Mouse (Mus musculus): ENCODE results near the gene Uxs1. TPM values are rescaled to one million over a fixed set of nuclear protein-coding genes. Genes with fewer than 3 reads are reported as not detected.
A peak's percentile ranks its signal among the peaks of the same experiment; 100 is the strongest.

Gene Uxs1
- polyA plus RNA-seq (2016; fragmentation: Nextera tagmentation; extraction: Ambion mirVana) = 22.5 and 24.6 TPM in 2 replicates

GRCm38 (mm10) chr1:43827763-43828194 lies at the start of gene Uxs1:
Gene Uxs1 (minus strand): TSS chr1:43827800.
- Histone ChIP-seq H3K36me3 (no peaks in the 10 kb centered on the region), H3K4me3 (peak within 1 kb of the TSS; percentile 89), H3K4me2 (replicated peaks) (peak within 1 kb of the TSS; percentile 91), H3K9me3 (replicated peaks) (no peaks in the 10 kb centered on the region), H3K27me3 (no peaks in the 10 kb centered on the region), H3K27ac (peak within 1 kb of the TSS; percentile 94), H3K9ac (peak within 1 kb of the TSS; percentile 91), H3K4me1 (peaks cover 26% of the 10 kb centered on the region)
- WGBS = under 1% methylated on average over 41 of the region's 41 CpGs
- ATAC-seq (ENCODE audit: low FRiP score) = peak; percentile 98

GRCm38 (mm10) chr1:43877233-43877632 lies 49.6 kb upstream of the Uxs1 start:
- no peak overlapping the region for H3K9ac ChIP-seq
- no peak overlapping the region for H3K27ac ChIP-seq
- no peak overlapping the region for H3K4me2 ChIP-seq (replicated peaks)
- no peaks in the 10 kb centered on the region for H3K9me3 ChIP-seq (replicated peaks)
- no peaks in the 10 kb centered on the region for H3K36me3 ChIP-seq
- no peak for ATAC-seq (ENCODE audit: low FRiP score)
- H3K4me1 ChIP-seq = no peaks in the 10 kb centered on the region; the same call in 1 of the 2 replicates
- no peak overlapping the region for H3K4me3 ChIP-seq
- H3K27me3 ChIP-seq = no peaks in the 10 kb centered on the region
- WGBS = 92% methylated on average over 6 of the region's 6 CpGs

- Histone ChIP-seq H3K9me3 (replicated peaks) (no peaks in the 10 kb centered on the region), H3K36me3 (no peaks in the 10 kb centered on the region), H3K4me1 (no peaks in the 10 kb centered on the region), H3K4me2 (replicated peaks) (no peak overlapping the region), H3K27ac (no peak overlapping the region), H3K4me3 (no peak overlapping the region), H3K9ac (no peak overlapping the region), H3K27me3 (no peaks in the 10 kb centered on the region)
- ATAC-seq (ENCODE audit: low FRiP score) = no peak
These were observed 43.5 kb upstream of the Uxs1 start for GRCm38 (mm10) chr1:43871116-43871515.

GRCm38 (mm10) chr1:43868510-43868909 lies 40.9 kb upstream of the Uxs1 start:
- Histone ChIP-seq H3K27ac (no peak overlapping the region), H3K9me3 (replicated peaks) (no peaks in the 10 kb centered on the region), H3K9ac (no peak overlapping the region), H3K36me3 (no peaks in the 10 kb centered on the region), H3K4me2 (replicated peaks) (no peak overlapping the region), H3K27me3 (no peaks in the 10 kb centered on the region), H3K4me3 (no peak overlapping the region), H3K4me1 (no peaks in the 10 kb centered on the region)
- 77% methylated on average over 1 of the region's 1 CpGs for WGBS
- ATAC-seq (ENCODE audit: low FRiP score) = no peak

GRCm38 (mm10) chr1:43864758-43865157 lies 37.2 kb upstream of the Uxs1 start:
- H3K4me3 ChIP-seq = no peak overlapping the region
- no peak overlapping the region for H3K4me2 ChIP-seq (replicated peaks)
- no peak overlapping the region for H3K9ac ChIP-seq
- no peak overlapping the region for H3K27ac ChIP-seq
- no peak for ATAC-seq (ENCODE audit: low FRiP score)
- H3K36me3 ChIP-seq = no peaks in the 10 kb centered on the region
- H3K4me1 ChIP-seq = no peaks in the 10 kb centered on the region
- no peaks in the 10 kb centered on the region for H3K9me3 ChIP-seq (replicated peaks)
- no peaks in the 10 kb centered on the region for H3K27me3 ChIP-seq

- ATAC-seq (ENCODE audit: low FRiP score) = no peak
- H3K4me1 ChIP-seq = no peaks in the 10 kb centered on the region
These were observed 35.0 kb upstream of the Uxs1 start for GRCm38 (mm10) chr1:43862614-43863013.

GRCm38 (mm10) chr1:43858988-43859387 lies 31.4 kb upstream of the Uxs1 start:
- WGBS = 72% methylated on average over 5 of the region's 5 CpGs
- H3K9me3 ChIP-seq (replicated peaks) = no peaks in the 10 kb centered on the region

More at GRCm38 (mm10) chr1:43862614-43863013, 35.0 kb upstream of the Uxs1 start:
- no peaks in the 10 kb centered on the region for H3K27me3 ChIP-seq
- H3K4me3 ChIP-seq = no peak overlapping the region
- no peak overlapping the region for H3K9ac ChIP-seq
- no peaks in the 10 kb centered on the region for H3K36me3 ChIP-seq
- H3K27ac ChIP-seq = no peak overlapping the region
- H3K4me2 ChIP-seq (replicated peaks) = no peak overlapping the region
- H3K9me3 ChIP-seq (replicated peaks) = no peaks in the 10 kb centered on the region
- 94% methylated on average over 4 of the region's 4 CpGs for WGBS

GRCm38 (mm10) chr1:43857656-43858055 lies 30.1 kb upstream of the Uxs1 start:
- WGBS = 76% methylated on average over 1 of the region's 1 CpGs
- Histone ChIP-seq H3K27me3 (no peaks in the 10 kb centered on the region), H3K27ac (no peak overlapping the region), H3K9ac (no peak overlapping the region), H3K9me3 (replicated peaks) (no peaks in the 10 kb centered on the region), H3K4me3 (no peak overlapping the region), H3K4me1 (no peaks in the 10 kb centered on the region), H3K36me3 (no peaks in the 10 kb centered on the region), H3K4me2 (replicated peaks) (no peak overlapping the region)
- no peak for ATAC-seq (ENCODE audit: low FRiP score)

More at GRCm38 (mm10) chr1:43858988-43859387, 31.4 kb upstream of the Uxs1 start:
- no peaks in the 10 kb centered on the region for H3K27me3 ChIP-seq
- no peak overlapping the region for H3K9ac ChIP-seq
- no peak overlapping the region for H3K4me3 ChIP-seq
- no peak for ATAC-seq (ENCODE audit: low FRiP score)
- H3K36me3 ChIP-seq = no peaks in the 10 kb centered on the region
- H3K27ac ChIP-seq = no peak overlapping the region
- no peak overlapping the region for H3K4me2 ChIP-seq (replicated peaks)
- no peaks in the 10 kb centered on the region for H3K4me1 ChIP-seq

- no peak for ATAC-seq (ENCODE audit: low FRiP score)
- Histone ChIP-seq H3K4me2 (replicated peaks) (no peak overlapping the region), H3K4me3 (no peak overlapping the region), H3K9me3 (replicated peaks) (no peaks in the 10 kb centered on the region), H3K36me3 (no peaks in the 10 kb centered on the region), H3K27ac (no peak overlapping the region), H3K27me3 (no peaks in the 10 kb centered on the region), H3K4me1 (no peaks in the 10 kb centered on the region), H3K9ac (no peak overlapping the region)
- 75% methylated on average over 1 of the region's 1 CpGs for WGBS
These were observed 28.0 kb upstream of the Uxs1 start for GRCm38 (mm10) chr1:43855591-43855990.

GRCm38 (mm10) chr1:43843398-43843797 lies 15.8 kb upstream of the Uxs1 start:
- 88% methylated on average over 2 of the region's 2 CpGs for WGBS
- Histone ChIP-seq H3K4me3 (no peak overlapping the region), H3K36me3 (no peaks in the 10 kb centered on the region), H3K4me2 (replicated peaks) (no peak overlapping the region), H3K27ac (no peak overlapping the region), H3K9me3 (replicated peaks) (no peaks in the 10 kb centered on the region), H3K9ac (no peak overlapping the region), H3K27me3 (no peaks in the 10 kb centered on the region), H3K4me1 (no peaks in the 10 kb centered on the region)
- ATAC-seq (ENCODE audit: low FRiP score) = no peak

GRCm38 (mm10) chr1:43837236-43837635 lies 9.6 kb upstream of the Uxs1 start:
- WGBS = 85% methylated on average over 1 of the region's 1 CpGs
- Histone ChIP-seq H3K36me3 (no peaks in the 10 kb centered on the region), H3K4me2 (replicated peaks) (no peak overlapping the region), H3K4me3 (no peak overlapping the region), H3K27ac (no peak overlapping the region), H3K9ac (no peak overlapping the region), H3K4me1 (no peaks in the 10 kb centered on the region), H3K9me3 (replicated peaks) (no peaks in the 10 kb centered on the region), H3K27me3 (no peaks in the 10 kb centered on the region)
- ATAC-seq (ENCODE audit: low FRiP score) = no peak

GRCm38 (mm10) chr1:43830096-43830495 lies 2.5 kb upstream of the Uxs1 start:
- H3K4me1 ChIP-seq = peaks cover 20% of the 10 kb centered on the region
- no peak overlapping the region for H3K4me2 ChIP-seq (replicated peaks)
- WGBS = 58% methylated on average over 1 of the region's 1 CpGs
- no peaks in the 10 kb centered on the region for H3K36me3 ChIP-seq
- no peaks in the 10 kb centered on the region for H3K27me3 ChIP-seq
- no peak overlapping the region for H3K9ac ChIP-seq
- no peak overlapping the region for H3K27ac ChIP-seq
- no peak for ATAC-seq (ENCODE audit: low FRiP score)
- no peak overlapping the region for H3K4me3 ChIP-seq
- no peaks in the 10 kb centered on the region for H3K9me3 ChIP-seq (replicated peaks)

- no peaks in the 10 kb centered on the region for H3K27me3 ChIP-seq
- peak overlapping the region; percentile 91 for H3K9ac ChIP-seq
- peak overlapping the region; percentile 94 for H3K27ac ChIP-seq
- peak overlapping the region; percentile 89 for H3K4me3 ChIP-seq
- H3K9me3 ChIP-seq (replicated peaks) = no peaks in the 10 kb centered on the region
- peak overlapping the region; percentile 91 for H3K4me2 ChIP-seq (replicated peaks)
- no peaks in the 10 kb centered on the region for H3K36me3 ChIP-seq
- ATAC-seq (ENCODE audit: low FRiP score) = peak; percentile 86
- peaks cover 28% of the 10 kb centered on the region for H3K4me1 ChIP-seq
- WGBS = under 1% methylated on average over 68 of the region's 68 CpGs
These were observed 418 bp downstream of the Uxs1 start for GRCm38 (mm10) chr1:43827002-43827762.
